ENCODE assay signal across 24 mouse cellular contexts in genomic region chr4:114420154-114420553, GRCm38 (mm10). TPM values are rescaled to one million over a fixed set of nuclear protein-coding genes. Genes with fewer than 3 reads are reported as not detected.
"Had no signal": no experiment of that assay in that cellular context is flagged by ENCODE, and none has a peak within 500 bp of the region (broad histone marks: within the 10 kb centered on the region; RNA-seq: fewer than 3 reads in every experiment).

No protein-coding gene starts in this region.

- H3K36me3 ChIP-seq: heart, embryonic 10.5 days; heart, embryonic 12.5 days; hindbrain, embryonic 10.5 days; hindbrain, embryonic 12.5 days; intestine, embryonic 15.5 days; limb, embryonic 13.5 days; limb, embryonic 15.5 days; liver, embryonic 12.5 days had no signal

- H3K27me3 ChIP-seq: hindbrain, embryonic 12.5 days; intestine, embryonic 15.5 days; liver, embryonic 12.5 days had no signal

- H3K4me3 ChIP-seq: gastrocnemius, adult 2 months; heart, embryonic 10.5 days; heart, embryonic 12.5 days; hindbrain, embryonic 10.5 days; hindbrain, embryonic 12.5 days; intestine, embryonic 15.5 days; layer of hippocampus, adult 2 months; left cerebral cortex, adult 2 months; limb, embryonic 13.5 days; limb, embryonic 15.5 days; liver, embryonic 12.5 days had no signal

- DNase-seq: gastrocnemius, adult 2 months; gastrocnemius, postnatal 10 days; gastrocnemius, postnatal 25 days; heart, adult 18-20 months; heart, postnatal 10 days; heart, postnatal 4 days; kidney, adult 18-20 months; kidney, adult 8-10 months; kidney, postnatal 10 days; kidney, postnatal 25 days; kidney, postnatal 4 days; left cerebral cortex, postnatal 4 days had no signal

- H3K4me2 ChIP-seq: heart, embryonic 12.5 days; hindbrain, embryonic 12.5 days; hindbrain, embryonic 14.5 days; intestine, embryonic 15.5 days; limb, embryonic 13.5 days; limb, embryonic 15.5 days; liver, embryonic 12.5 days had no signal

RNA-seq across cellular contexts. Expression of gene Trabd2b, which starts 13.6 kb away (rescaled TPM):
- polyA plus RNA-seq: inflammation-experienced regulatory T-cells, adult 6 months had no signal
